Mouse (Mus musculus): ENCODE measurements around the gene Pifo. TPM values are rescaled to one million over a fixed set of nuclear protein-coding genes. Genes with fewer than 3 reads are reported as not detected.

Gene Pifo
- total RNA-seq, 2 experiments from 2014 or later, result not detected

DNA sequence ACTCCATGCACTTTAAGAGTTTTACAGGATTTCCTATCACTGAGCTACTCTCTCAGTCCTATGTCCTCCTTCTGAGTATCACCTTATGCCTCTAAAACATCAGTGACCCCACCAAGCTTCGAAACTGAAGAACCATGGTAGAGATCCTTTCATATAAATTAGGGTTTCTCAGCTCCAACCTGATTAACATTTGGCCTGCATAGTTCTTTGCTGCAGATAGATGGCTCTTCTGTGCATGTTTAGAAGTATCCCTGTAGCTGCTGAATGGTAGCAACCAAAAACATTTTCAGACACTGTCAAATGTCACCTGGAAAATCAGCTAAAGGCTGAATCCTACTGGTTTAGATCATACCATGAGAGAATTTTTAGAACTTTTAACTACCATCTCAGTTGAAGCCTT lies 57.2 kb downstream of the Pifo start:
- DNase-seq, result no peak

DNA sequence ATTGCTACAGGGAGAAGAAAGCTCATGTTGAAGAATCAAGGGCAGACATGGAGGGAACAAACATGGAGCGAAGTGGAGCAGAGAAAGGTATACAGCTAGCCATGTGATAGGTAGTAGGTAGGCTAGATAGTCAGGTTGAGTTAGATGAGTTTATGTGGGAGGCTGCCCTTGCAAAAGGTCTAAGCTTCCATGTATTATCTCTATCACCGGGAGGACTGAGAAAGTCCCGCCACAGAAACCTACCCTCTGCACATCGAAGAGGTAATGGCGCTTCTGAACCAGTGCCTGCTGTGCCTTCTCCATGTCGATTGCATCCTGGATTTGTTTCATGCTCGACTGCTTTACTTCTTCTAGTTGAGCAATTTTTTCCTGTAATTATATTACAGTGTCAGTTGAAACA lies 63.1 kb downstream of the Pifo start:
- DNase-seq, result no peak

Other genes starting within 250 kb of the Pifo start
- 10 to 100 TPM; 77.6 to 84.2 TPM for gene Rap1a, start 213.3 kb downstream of the Pifo start, total RNA-seq (2021)
- under 1 TPM in 1 of 2 experiments, not detected in 1; 0.21 TPM for gene Adora3, start 143.8 kb downstream of the Pifo start, total RNA-seq (2021)
- gene Tmigd3, start 143.7 kb downstream of the Pifo start, total RNA-seq (2021), result not detected
- under 1 TPM; 0.28 to 0.64 TPM for gene I830077J02Rik, start 82.0 kb downstream of the Pifo start, total RNA-seq (2021)
- gene Wdr77, start 55.3 kb downstream of the Pifo start, total RNA-seq (2021), result 10 to 100 TPM; 26.8 to 27.2 TPM
- 100 to 1,000 TPM; 671 to 699 TPM for gene Atp5f1, start 54.5 kb downstream of the Pifo start, total RNA-seq (2021)
- gene Ovgp1, start 40.9 kb downstream of the Pifo start, total RNA-seq (2021), result under 1 TPM; 0.51 to 0.64 TPM
- gene Chil5, start 18.2 kb upstream of the Pifo start, total RNA-seq (2021), result under 1 TPM in 1 of 2 experiments, not detected in 1; 0.28 TPM
- not detected for gene Chia1, start 98.6 kb upstream of the Pifo start, total RNA-seq (2021)
- not detected for gene Chil3, start 152.9 kb upstream of the Pifo start, total RNA-seq (2021)
- not detected for gene Chil4, start 204.9 kb upstream of the Pifo start, total RNA-seq (2021)

All from gastrocnemius, postnatal 25 days (tissue).